Mouse (Mus musculus) mammary gland, adult 2 months (tissue): ENCODE data around the gene 4930402H24Rik. TPM values are rescaled to one million over a fixed set of nuclear protein-coding genes. Genes with fewer than 3 reads are reported as not detected.

ENCODE experiments used
- polyA plus RNA-seq: library from polyadenylated mRNA; depleted of rRNA; stranded (reverse); fragments of >200 nt; gene quantifications from 2 replicates; pipeline ENCODE4 v1.2.3, GENCODE M21; 2012; ENCODE audit warnings: low replicate concordance; rRNA removed

4930402H24Rik gene
- polyA plus RNA-seq, result 48.8 and 102 TPM in 2 replicates

GRCm38 (mm10) chr2:130905751-130906583 lies at the start of gene 4930402H24Rik, which contains the start of gene Atrn:
Gene 4930402H24Rik (minus strand): TSS chr2:130906406.
Gene Atrn (plus strand): TSS chr2:130906495.

GRCm38 (mm10) chr2:130697153-130697810 lies 208.9 kb downstream of the 4930402H24Rik start, which contains the start of gene Slc4a11:
Gene Slc4a11 (minus strand): TSS chr2:130697519.

GRCm38 (mm10) chr2:130667559-130667958 lies 238.6 kb downstream of the 4930402H24Rik start, which contains the start of gene Itpa:
Gene Itpa (plus strand): TSS chr2:130667610.

DNA sequence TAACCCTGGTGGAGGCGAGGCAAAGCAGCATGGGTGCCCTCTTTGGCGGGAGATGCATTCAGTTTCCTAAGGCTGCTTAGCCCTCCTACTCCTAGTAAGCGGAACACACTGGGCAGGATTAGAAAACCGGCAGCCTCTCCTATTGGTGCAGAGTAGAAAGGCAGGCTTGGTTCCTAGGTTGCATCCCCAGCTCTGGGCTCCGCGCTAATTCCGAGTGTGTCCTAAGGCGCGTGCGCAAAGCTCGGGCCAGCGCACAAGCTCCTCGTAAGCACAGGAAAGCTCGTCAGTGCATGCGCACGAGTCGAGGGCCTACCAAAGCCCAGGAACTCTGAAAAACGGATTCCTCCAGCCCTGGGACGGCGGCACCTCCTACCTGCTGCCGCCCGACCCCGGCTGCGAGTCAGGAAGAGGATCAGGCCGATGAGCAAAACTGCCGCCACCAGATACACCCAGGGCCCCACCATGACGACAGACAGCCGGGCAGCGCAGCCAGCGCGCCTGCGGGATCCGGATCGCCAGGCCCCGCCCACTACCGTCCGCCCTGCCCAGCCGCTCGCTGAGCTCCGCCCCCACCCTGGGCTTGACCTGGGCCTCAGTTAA lies 242.0 kb downstream of the 4930402H24Rik start, which contains the start of gene Ddrgk1:
Gene Ddrgk1 (minus strand): TSS at position 558 of the 600 bp plus-strand sequence.

Other genes starting within 250 kb of the 4930402H24Rik start
- 79.1 and 84.2 TPM in 2 replicates for gene Ddrgk1, start 241.7 kb downstream of the 4930402H24Rik start, polyA plus RNA-seq
- gene Itpa, start 238.8 kb downstream of the 4930402H24Rik start, polyA plus RNA-seq, result 23.2 and 24.8 TPM in 2 replicates
- 4.2 and 5.1 TPM in 2 replicates for gene Slc4a11, start 208.9 kb downstream of the 4930402H24Rik start, polyA plus RNA-seq
- gene Atrn, start 89 bp upstream of the 4930402H24Rik start, polyA plus RNA-seq, result 9.6 and 13.2 TPM in 2 replicates
- gene Gfra4, start 136.7 kb upstream of the 4930402H24Rik start, polyA plus RNA-seq, result 18.8 and 41.7 TPM in 2 replicates
- 57.5 and 59.8 TPM in 2 replicates for gene Adam33, start 157.4 kb upstream of the 4930402H24Rik start, polyA plus RNA-seq
- 77.4 and 78.3 TPM in 2 replicates for gene Siglec1, start 180.4 kb upstream of the 4930402H24Rik start, polyA plus RNA-seq
- gene Hspa12b, start 220.9 kb upstream of the 4930402H24Rik start, polyA plus RNA-seq, result 21.6 and 30.2 TPM in 2 replicates
- not detected in 2 replicates for gene Gm11037, start 227.1 kb upstream of the 4930402H24Rik start, polyA plus RNA-seq